Mouse (Mus musculus): Measurements from ENCODE around the gene Mylk4. TPM values are rescaled to one million over a fixed set of nuclear protein-coding genes. Genes with fewer than 3 reads are reported as not detected.
A peak's percentile ranks its signal among the peaks of the same experiment; 100 is the strongest.

Mylk4 gene
- total and polyA plus RNA-seq, 3 experiments, result 0.04 TPM; not detected in 2

- Histone ChIP-seq H3K79me2 (replicated peaks; ENCODE audit: control insufficient read depth, extremely low read depth, insufficient read depth, poor library complexity, severe bottlenecking) (peaks cover 18% of the 10 kb centered on the region), H3K4me3 (replicated peaks in 1 of 3; ENCODE audit: low read depth in 2 of 3, low read length in 2 of 3, poor library complexity in 1 of 3) (no peak overlapping the region), H3K27ac (ENCODE audit: insufficient read depth, low read depth) (no peak overlapping the region), H3K4me2 (ENCODE audit: insufficient read depth, low read depth, poor library complexity, severe bottlenecking) (no peak overlapping the region), H3K9ac (ENCODE audit: insufficient read depth, low read depth) (no peak overlapping the region), H3K27me3 (replicated peaks) (no peaks in the 10 kb centered on the region), H3K4me1 (ENCODE audit: control insufficient read depth in 1 of 2, insufficient read depth in 2 of 2) (peaks cover 8 to 30% of the 10 kb centered on the region in 2 experiments; a peak in 3 of 4 replicates), H3K9me3 (replicated peaks; ENCODE audit: low read length) (no peaks in the 10 kb centered on the region), H3K36me3 (replicated peaks in 1 of 2; ENCODE audit: control insufficient read depth in 1 of 2, insufficient read depth in 1 of 2, low read length in 1 of 2) (peaks cover 0 to 6% of the 10 kb centered on the region in 2 experiments)
- in situ Hi-C loops (cut with MboI; ENCODE audit: low pct_ligation_motif_present, low pct_unique_long_range_greater_than_20kb, low sequenced_read_pairs), result no loop called here
- DNase-seq (ENCODE audit: extremely low read depth), result peak; percentile 49
- dilution Hi-C loops (cut with MboI; ENCODE audit: extremely low pct_ligation_motif_present, extremely low pct_unique_long_range_greater_than_20kb, low sequenced_read_pairs), result no loop called here
- no peak for TF ChIP-seq E2F4 (IDR thresholded peaks at IDR 0.05; ENCODE audit: insufficient replicate concordance, low read depth, low read length)
- TF ChIP-seq CTCF (conservative IDR thresholded peaks at IDR 0.05 in 1 of 2, IDR thresholded peaks at IDR 0.05 in 1 of 2; ENCODE audit: low read depth in 2 of 2, low read length in 2 of 2), result peak in 1 of 2 experiments; percentile 57; a peak in 3 of 4 replicates
- TF ChIP-seq ZNF384 (IDR thresholded peaks at IDR 0.05; ENCODE audit: low read depth, low read length), result peak; percentile 96
- peak; percentile 22 for TF ChIP-seq RAD21 (IDR thresholded peaks at IDR 0.05; ENCODE audit: low read depth, low read length)
Measured at GRCm38 (mm10) chr13:32799131-32799530, 15.4 kb upstream of the Mylk4 start.

- Histone ChIP-seq H3K4me2 (ENCODE audit: insufficient read depth, low read depth, poor library complexity, severe bottlenecking) (no peak overlapping the region), H3K4me1 (ENCODE audit: control insufficient read depth in 1 of 2, insufficient read depth in 2 of 2) (peaks cover 5 to 21% of the 10 kb centered on the region in 2 experiments; a peak in 3 of 4 replicates), H3K27ac (ENCODE audit: insufficient read depth, low read depth) (no peak overlapping the region), H3K9ac (ENCODE audit: insufficient read depth, low read depth) (peak overlapping the region; percentile 4; the same call in 1 of the 2 replicates), H3K9me3 (replicated peaks; ENCODE audit: low read length) (no peaks in the 10 kb centered on the region), H3K4me3 (replicated peaks in 1 of 3; ENCODE audit: low read depth in 2 of 3, low read length in 2 of 3, poor library complexity in 1 of 3) (no peak overlapping the region), H3K36me3 (replicated peaks in 1 of 2; ENCODE audit: control insufficient read depth in 1 of 2, insufficient read depth in 1 of 2, low read length in 1 of 2) (no peaks in the 10 kb centered on the region), H3K79me2 (replicated peaks; ENCODE audit: control insufficient read depth, extremely low read depth, insufficient read depth, poor library complexity, severe bottlenecking) (no peaks in the 10 kb centered on the region), H3K27me3 (replicated peaks) (no peaks in the 10 kb centered on the region)
- in situ Hi-C loops (cut with MboI; ENCODE audit: low pct_ligation_motif_present, low pct_unique_long_range_greater_than_20kb, low sequenced_read_pairs) (no loop called here), dilution Hi-C loops (cut with MboI; ENCODE audit: extremely low pct_ligation_motif_present, extremely low pct_unique_long_range_greater_than_20kb, low sequenced_read_pairs) (no loop called here)
- DNase-seq (ENCODE audit: extremely low read depth), result peak; percentile 20
- no peak for TF ChIP-seq EP300 (IDR thresholded peaks at IDR 0.05; ENCODE audit: low read length)
- no peak for TF ChIP-seq BHLHE40 (IDR thresholded peaks at IDR 0.05; ENCODE audit: low read depth, low read length)
- peak; percentile 6; the same call in 1 of the 2 replicates for TF ChIP-seq RAD21 (IDR thresholded peaks at IDR 0.05; ENCODE audit: low read depth, low read length)
- TF ChIP-seq JUN (IDR thresholded peaks at IDR 0.05; ENCODE audit: insufficient read depth, low read depth, low read length), result no peak
- no peak for TF ChIP-seq HCFC1 (IDR thresholded peaks at IDR 0.05; ENCODE audit: low read depth, low read length)
- no peak for TF ChIP-seq TCF12 (IDR thresholded peaks at IDR 0.05; ENCODE audit: low read depth, low read length)
- no peak for TF ChIP-seq CHD2 (IDR thresholded peaks at IDR 0.05; ENCODE audit: low read length)
- no peak for TF ChIP-seq TBP (conservative IDR thresholded peaks at IDR 0.05; ENCODE audit: low read depth, low read length)
- no peak for TF ChIP-seq RCOR1 (conservative IDR thresholded peaks at IDR 0.05; ENCODE audit: low read depth, low read length)
- TF ChIP-seq MAZ (IDR thresholded peaks at IDR 0.05; ENCODE audit: low read depth, low read length), result no peak
- TF ChIP-seq POLR2A (IDR thresholded peaks at IDR 0.05; ENCODE audit: low read depth, low read length), result no peak
- TF ChIP-seq ZKSCAN1 (IDR thresholded peaks at IDR 0.05; ENCODE audit: borderline replicate concordance, low read depth, low read length), result no peak
- TF ChIP-seq USF2 (conservative IDR thresholded peaks at IDR 0.05; ENCODE audit: low read depth, low read length), result no peak
- 0 out of 2 replicates have a peak, but pooled peaks have one; percentile 13 for TF ChIP-seq IRF4 (IDR thresholded peaks at IDR 0.05; ENCODE audit: low read depth, low read length)
- TF ChIP-seq POLR2AphosphoS2 (IDR thresholded peaks at IDR 0.05; ENCODE audit: low read depth, low read length), result no peak
- no peak for TF ChIP-seq CHD1 (IDR thresholded peaks at IDR 0.05; ENCODE audit: low read depth, low read length)
- no peak for TF ChIP-seq MXI1 (IDR thresholded peaks at IDR 0.05; ENCODE audit: low read depth, low read length)
- TF ChIP-seq E2F4 (IDR thresholded peaks at IDR 0.05; ENCODE audit: insufficient replicate concordance, low read depth, low read length), result no peak
- no peak for TF ChIP-seq ZC3H11A (IDR thresholded peaks at IDR 0.05; ENCODE audit: low read depth, low read length)
- TF ChIP-seq ZNF384 (IDR thresholded peaks at IDR 0.05; ENCODE audit: low read depth, low read length), result peak; percentile 76
- no peak for TF ChIP-seq NELFE (IDR thresholded peaks at IDR 0.05; ENCODE audit: low read depth, low read length)
- TF ChIP-seq NRF1 (IDR thresholded peaks at IDR 0.05; ENCODE audit: low read depth, low read length), result no peak
- TF ChIP-seq MYC (IDR thresholded peaks at IDR 0.05; ENCODE audit: low read depth, low read length), result no peak
- no peak for TF ChIP-seq USF1 (IDR thresholded peaks at IDR 0.05; ENCODE audit: low read depth, low read length)
- 0 out of 2 replicates have a peak, but pooled peaks have one; percentile 8 for TF ChIP-seq ELF1 (IDR thresholded peaks at IDR 0.05; ENCODE audit: low read depth, low read length)
- no peak for TF ChIP-seq UBTF (IDR thresholded peaks at IDR 0.05; ENCODE audit: low read depth, low read length)
- no peak for TF ChIP-seq GABPA (IDR thresholded peaks at IDR 0.05; ENCODE audit: insufficient replicate concordance, low read depth, low read length)
- no peak for TF ChIP-seq MAX (IDR thresholded peaks at IDR 0.05; ENCODE audit: low read length)
- peak in 1 of 2 experiments; percentile 63; a peak in 2 of 4 replicates for TF ChIP-seq CTCF (conservative IDR thresholded peaks at IDR 0.05 in 1 of 2, IDR thresholded peaks at IDR 0.05 in 1 of 2; ENCODE audit: low read depth in 2 of 2, low read length in 2 of 2)
- peak; percentile 54 for TF ChIP-seq SMC3 (IDR thresholded peaks at IDR 0.05; ENCODE audit: low read depth, low read length)
- TF ChIP-seq JUND (conservative IDR thresholded peaks at IDR 0.05; ENCODE audit: low read depth, low read length), result no peak
Measured at GRCm38 (mm10) chr13:32797085-32797484, 13.3 kb upstream of the Mylk4 start.
